In genomic region chr7:37773312-37773702, GRCm38 (mm10) we compare ENCODE assay signal across 8 mouse cellular contexts. TPM values are rescaled to one million over a fixed set of nuclear protein-coding genes. Genes with fewer than 3 reads are reported as not detected.
DNase-seq lines count a peak whose midpoint lies in the region; ATAC-seq and TF ChIP-seq lines count a peak whose summit lies in the region.

Gene Zfp536, minus strand, starts transcription at chr7:37773641.

- peak within 1 kb of the TSS; percentile 96 for H3K4me2 ChIP-seq in lung, embryonic 14.5 days
- peak within 1 kb of the TSS; percentile 78 for H3K4me2 ChIP-seq in hindbrain, embryonic 12.5 days (replicated peaks)
- peak within 1 kb of the TSS; percentile 53 for H3K4me2 ChIP-seq in liver, embryonic 14.5 days (ENCODE audit: low read depth)

- H3K27ac ChIP-seq in lung, embryonic 14.5 days (ENCODE audit: low read depth), result no peak within 1 kb of the TSS; the same call in 1 of the 2 replicates
- peak within 1 kb of the TSS; percentile 93 for H3K27ac ChIP-seq in hindbrain, embryonic 12.5 days
- H3K27ac ChIP-seq in liver, embryonic 14.5 days, result no peak within 1 kb of the TSS

- peak within 1 kb of the TSS; percentile 54 for H3K4me3 ChIP-seq in lung, embryonic 14.5 days (ENCODE audit: low read depth, low read length)
- H3K4me3 ChIP-seq in hindbrain, embryonic 12.5 days, result peak within 1 kb of the TSS; percentile 67
- no peak within 1 kb of the TSS for H3K4me3 ChIP-seq in liver, embryonic 14.5 days (ENCODE audit: insufficient read depth in 1 of 2, low read depth in 2 of 2, low read length in 2 of 2)

- peaks cover 72% of the 10 kb centered on the region for H3K27me3 ChIP-seq in lung, embryonic 14.5 days (ENCODE audit: insufficient read depth, low read length)
- H3K27me3 ChIP-seq in hindbrain, embryonic 12.5 days, result peaks cover 9% of the 10 kb centered on the region; the same call in 1 of the 2 replicates
- peaks cover 70% of the 10 kb centered on the region for H3K27me3 ChIP-seq in liver, embryonic 14.5 days (ENCODE audit: control insufficient read depth, insufficient read depth, low read length)

- no peak for ATAC-seq in lung, embryonic 14.5 days (ENCODE audit: insufficient read depth)
- no peak for ATAC-seq in hindbrain, embryonic 12.5 days (ENCODE audit: low FRiP score)
- ATAC-seq in liver, embryonic 14.5 days (ENCODE audit: insufficient read depth), result no peak

- peak within 1 kb of the TSS; percentile 61 for H3K9ac ChIP-seq in lung, embryonic 14.5 days
- H3K9ac ChIP-seq in hindbrain, embryonic 12.5 days, result peak within 1 kb of the TSS; percentile 83
- H3K9ac ChIP-seq in liver, embryonic 14.5 days (replicated peaks), result no peak within 1 kb of the TSS

- peak; percentile 64 for DNase-seq in lung, embryonic 14.5 days
- no peak for DNase-seq in lung, adult 18-20 months
- DNase-seq in embryo, embryonic 11 days, result peak; percentile 62
- no peak for DNase-seq in liver, embryonic 14.5 days (ENCODE audit: low read depth in 3 of 3, low spot score in 3 of 3)
- no peak for DNase-seq in yolk sac, embryonic 10.5 days (ENCODE audit: low spot score)
- DNase-seq in right cerebral cortex, postnatal 14 days, result no peak
- DNase-seq in lung, postnatal 10 days, result no peak

- no peak for TF ChIP-seq CTCF in lung, embryonic 14.5 days (IDR thresholded peaks at IDR 0.05; ENCODE audit: low read depth)
- TF ChIP-seq CTCF in liver, embryonic 14.5 days (IDR thresholded peaks at IDR 0.05; ENCODE audit: low read depth), result no peak

- H3K4me1 ChIP-seq in lung, embryonic 14.5 days (ENCODE audit: insufficient read depth), result no peaks in the 10 kb centered on the region; the same call in 1 of the 2 replicates
- H3K4me1 ChIP-seq in hindbrain, embryonic 12.5 days, result peaks cover 14% of the 10 kb centered on the region
- H3K4me1 ChIP-seq in liver, embryonic 14.5 days (replicated peaks; ENCODE audit: control insufficient read depth in 2 of 2, insufficient read depth in 2 of 2, low read length in 1 of 2), result no peaks in the 10 kb centered on the region

- H3K36me3 ChIP-seq in lung, embryonic 14.5 days (ENCODE audit: insufficient read depth), result no peaks in the 10 kb centered on the region
- H3K36me3 ChIP-seq in hindbrain, embryonic 12.5 days, result no peaks in the 10 kb centered on the region
- no peaks in the 10 kb centered on the region for H3K36me3 ChIP-seq in liver, embryonic 14.5 days (replicated peaks; ENCODE audit: control insufficient read depth, insufficient read depth, low read depth)

- no peak for TF ChIP-seq EP300 in liver, embryonic 14.5 days (IDR thresholded peaks at IDR 0.05; ENCODE audit: low read depth)

- under 1% methylated on average over 27 of the region's 27 CpGs for WGBS in lung, embryonic 14.5 days
- WGBS in hindbrain, embryonic 12.5 days, result under 1% methylated on average over 27 of the region's 27 CpGs
- WGBS in liver, embryonic 14.5 days (ENCODE audit: insufficient replicate concordance), result under 1% methylated on average over 27 of the region's 27 CpGs

- H3K9me3 ChIP-seq in lung, embryonic 14.5 days (ENCODE audit: low read depth, low read length), result no peaks in the 10 kb centered on the region
- no peaks in the 10 kb centered on the region for H3K9me3 ChIP-seq in hindbrain, embryonic 12.5 days (replicated peaks)
- H3K9me3 ChIP-seq in liver, embryonic 14.5 days (ENCODE audit: control insufficient read depth, low read length), result no peaks in the 10 kb centered on the region

RNA-seq across cellular contexts. Expression of gene Zfp536, which starts in this region (rescaled TPM):
- 13.1 and 13.7 TPM in 2 replicates for polyA plus RNA-seq in lung, embryonic 14.5 days (2014; fragmentation: Nextera tagmentation; extraction: Ambion mirVana)
- 45.1 and 49.1 TPM in 2 replicates for polyA plus RNA-seq in hindbrain, embryonic 12.5 days (2016; fragmentation: Nextera tagmentation; extraction: Ambion mirVana)
- 0.05 TPM in 1 of 2 replicates, not detected in the other for polyA plus RNA-seq in liver, embryonic 14.5 days (2012; rRNA removed)
- polyA plus RNA-seq in liver, embryonic 14.5 days (2014; fragmentation: Nextera tagmentation; extraction: Ambion mirVana), result not detected in 2 replicates

Comparison
In these comparisons a context has a peak if more than half of its experiments do, and no peak if none do; other contexts are left out.
1. RNA of gene Zfp536 (polyA plus RNA-seq): 45.1 to 49.1 TPM in hindbrain, embryonic 12.5 days and 13.1 to 13.7 TPM in lung, embryonic 14.5 days; 0.05 TPM in liver, embryonic 14.5 days; every median in the first group is over 10 times any median in the second.
2. DNase-seq: peak in lung, embryonic 14.5 days (single experiment) and embryo, embryonic 11 days (single experiment); none in lung, adult 18-20 months (0 of 2), liver, embryonic 14.5 days (0 of 3), yolk sac, embryonic 10.5 days (single experiment), right cerebral cortex, postnatal 14 days (single experiment) and lung, postnatal 10 days (single experiment).
3. H3K4me3 ChIP-seq: peak in lung, embryonic 14.5 days (single experiment) and hindbrain, embryonic 12.5 days (single experiment); none in liver, embryonic 14.5 days (0 of 2).
4. Peak in every context shown above with its lines, with median percentiles within 50 percentile points of each other: H3K4me2 ChIP-seq.